In genomic region chr2:9349994-9350393, GRCm38 (mm10) we compare ENCODE assay signal across 17 mouse cellular contexts.
"Had no signal": no experiment of that assay in that cellular context is flagged by ENCODE, and none has a peak within 500 bp of the region (broad histone marks: within the 10 kb centered on the region; RNA-seq: fewer than 3 reads in every experiment).

No protein-coding gene starts in this region.

- ATAC-seq: hindbrain, postnatal 0 days; intestine, embryonic 16.5 days had no signal

- DNase-seq: gastrocnemius, adult 2 months; gastrocnemius, postnatal 10 days; gastrocnemius, postnatal 25 days; heart, adult 11 months; heart, adult 2 months; heart, postnatal 14 days; heart, postnatal 36 days; kidney, adult 11 months; kidney, adult 2 months; kidney, adult 9 months; kidney, postnatal 14 days; kidney, postnatal 36 days; layer of hippocampus, adult 9-11 months; layer of hippocampus, postnatal 36 days; left cerebral cortex, postnatal 4 days had no signal
